In genomic region chr2:121271236-121271927, GRCm38 (mm10) we compare ENCODE assay signal across 7 mouse cellular contexts. TPM values are rescaled to one million over a fixed set of nuclear protein-coding genes. Genes with fewer than 3 reads are reported as not detected.
DNase-seq lines count a peak whose midpoint lies in the region; ATAC-seq lines count a peak whose summit lies in the region.

TSS of gene Trp53bp1 (minus strand) at chr2:121271407.

- H3K36me3 ChIP-seq in intestine, embryonic 16.5 days (ENCODE audit: control insufficient read depth, insufficient read depth, low read length): no peaks in the 10 kb centered on the region
- peaks cover 8% of the 10 kb centered on the region for H3K36me3 ChIP-seq in midbrain, embryonic 11.5 days (ENCODE audit: control insufficient read depth, insufficient read depth, low read length)

- peak within 1 kb of the TSS; percentile 94 for H3K4me3 ChIP-seq in intestine, embryonic 16.5 days (ENCODE audit: low read length)
- peak within 1 kb of the TSS; percentile 88 for H3K4me3 ChIP-seq in midbrain, embryonic 11.5 days (ENCODE audit: low read depth, low read length)

- no peaks in the 10 kb centered on the region for H3K27me3 ChIP-seq in intestine, embryonic 16.5 days (replicated peaks; ENCODE audit: control insufficient read depth, insufficient read depth, low read length)
- no peaks in the 10 kb centered on the region for H3K27me3 ChIP-seq in midbrain, embryonic 11.5 days (ENCODE audit: control insufficient read depth, insufficient read depth, low read length)

- no peaks in the 10 kb centered on the region for H3K9me3 ChIP-seq in intestine, embryonic 16.5 days (ENCODE audit: control insufficient read depth, low read length)
- no peaks in the 10 kb centered on the region for H3K9me3 ChIP-seq in midbrain, embryonic 11.5 days (ENCODE audit: control insufficient read depth, low read length)

- peak within 1 kb of the TSS; percentile 67 for H3K27ac ChIP-seq in intestine, embryonic 16.5 days (ENCODE audit: low read length)
- peak within 1 kb of the TSS; percentile 90 for H3K27ac ChIP-seq in midbrain, embryonic 11.5 days (ENCODE audit: low read depth, low read length)

- H3K4me1 ChIP-seq in intestine, embryonic 16.5 days (ENCODE audit: control insufficient read depth, insufficient read depth, low read length): peaks cover 8% of the 10 kb centered on the region; the same call in 1 of the 2 replicates
- H3K4me1 ChIP-seq in midbrain, embryonic 11.5 days (ENCODE audit: control insufficient read depth, insufficient read depth, low read length): peaks cover 22% of the 10 kb centered on the region

- H3K9ac ChIP-seq in intestine, embryonic 16.5 days (ENCODE audit: low read depth, low read length): peak within 1 kb of the TSS; percentile 90
- H3K9ac ChIP-seq in midbrain, embryonic 11.5 days (ENCODE audit: low read length): peak within 1 kb of the TSS; percentile 85

- peak within 1 kb of the TSS; percentile 84 for H3K4me2 ChIP-seq in intestine, embryonic 16.5 days (ENCODE audit: low read depth, low read length)
- peak within 1 kb of the TSS; percentile 71 for H3K4me2 ChIP-seq in midbrain, embryonic 11.5 days

- ATAC-seq in intestine, embryonic 16.5 days: peak; percentile 99
- peak; percentile 99 for ATAC-seq in midbrain, embryonic 11.5 days (ENCODE audit: low FRiP score)

- WGBS in intestine, embryonic 16.5 days: under 1% methylated on average over 37 of the region's 37 CpGs
- WGBS in midbrain, embryonic 11.5 days: under 1% methylated on average over 37 of the region's 37 CpGs

- peak; percentile 96 for DNase-seq in adrenal gland, adult 8-10 months
- DNase-seq in embryo, embryonic 9.5 days (ENCODE audit: extremely low spot score): peak; percentile 95
- DNase-seq in gastrocnemius, postnatal 4 days (ENCODE audit: low spot score in 2 of 2): peak; percentile 85 to 93
- DNase-seq in left cerebral cortex, postnatal 36 days (ENCODE audit: low spot score in 2 of 2): peak; percentile 93 to 95
- DNase-seq in midbrain, embryonic 11.5 days (ENCODE audit: low spot score, missing footprints): peak; percentile 99
- DNase-seq in skeletal muscle tissue, adult 2 months (ENCODE audit: low read depth, low spot score): peak; percentile 91

- intact Hi-C loops in left cerebral cortex, postnatal 36 days (cut with DNase I): loop anchor here (2.0 kb wide), 1 partner anchor 25 kb away; no protein-coding TSS in a partner anchor

RNA-seq across cellular contexts. Expression of gene Trp53bp1, which starts in this region (rescaled TPM):
- 100 to 1,000 TPM in 1 of 4 experiments, 10 to 100 TPM in 3; 81.3 to 124 (median 91.5) TPM for total RNA-seq in adrenal gland, adult 8-10 months (2022)
- total RNA-seq in gastrocnemius, postnatal 4 days (2021): 10 to 100 TPM; 46.4 to 58.2 TPM
- 26.5 and 31.0 TPM in 2 replicates for polyA plus RNA-seq in intestine, embryonic 16.5 days (2015; fragmentation: Nextera tagmentation; extraction: Ambion mirVana)
- 100 to 1,000 TPM; 125 to 148 TPM for total RNA-seq in left cerebral cortex, postnatal 36 days (2021)
- 132 and 138 TPM in 2 replicates for polyA plus RNA-seq in midbrain, embryonic 11.5 days (2014; fragmentation: Nextera tagmentation; extraction: Ambion mirVana)

Comparison
In these comparisons a context has a peak if more than half of its experiments do, and no peak if none do; other contexts are left out.
1. Peak in every context shown above with its lines: DNase-seq, ATAC-seq, H3K4me3 ChIP-seq and H3K27ac ChIP-seq.